Mouse (Mus musculus): ENCODE results near the gene Rgs7.

The Rgs7 gene

DNA sequence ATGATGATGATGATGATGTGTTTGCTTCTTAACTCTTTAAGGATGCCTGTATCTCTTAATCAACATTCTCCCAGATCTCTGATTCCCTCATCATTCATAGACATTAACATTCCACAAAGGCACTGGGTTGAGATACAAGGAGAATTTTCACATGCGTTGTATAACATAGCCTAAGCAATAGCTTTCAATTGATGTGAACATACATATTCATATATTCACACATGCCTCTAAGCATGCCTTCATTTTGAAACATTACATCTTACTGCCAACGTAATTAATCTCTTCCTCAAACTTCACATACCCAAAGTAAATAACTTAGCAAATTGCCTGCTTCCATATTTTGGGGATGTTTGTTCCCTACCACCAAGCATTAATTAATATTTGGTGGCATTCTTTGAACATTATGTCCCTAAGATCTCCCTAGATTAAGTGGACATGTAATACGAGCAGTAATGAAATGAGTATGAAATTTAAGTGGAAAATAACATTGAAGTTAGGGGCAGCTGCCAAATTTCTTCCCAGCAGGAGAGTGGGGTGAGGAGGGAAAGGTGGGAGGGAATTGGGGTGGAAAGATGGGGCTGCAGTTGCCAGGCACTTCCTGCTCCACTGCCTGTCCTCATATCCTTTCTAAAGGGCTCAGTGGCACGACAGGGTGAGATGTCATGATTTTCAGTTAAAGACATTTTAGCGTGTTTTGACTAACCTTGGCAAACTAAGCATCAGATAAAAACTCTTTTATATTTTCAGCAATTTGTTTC lies 317.2 kb downstream of the Rgs7 start:
- CTCF ChIA-PET = no interaction called here

DNA sequence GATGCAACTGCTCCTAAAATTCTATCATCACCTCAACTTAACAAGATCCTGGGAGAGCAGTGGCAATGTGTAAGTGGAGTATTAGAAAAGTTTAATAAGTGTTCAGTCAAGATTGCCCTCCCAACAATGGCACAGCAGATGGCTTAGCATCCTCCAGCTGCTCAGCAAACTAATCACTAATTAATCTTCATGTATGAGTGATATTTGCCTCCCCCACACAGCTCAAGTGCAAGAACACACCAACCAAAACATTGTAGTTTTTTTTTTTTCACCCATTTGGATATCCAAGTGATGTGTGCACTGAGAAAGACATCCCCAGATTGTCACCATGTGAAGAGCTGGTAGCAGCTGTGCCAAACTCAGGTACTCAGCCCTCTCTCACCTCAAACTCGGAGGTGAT lies 336.8 kb downstream of the Rgs7 start:
- CTCF ChIA-PET = no interaction called here

GRCm38 (mm10) chr1:175143051-175143450 lies 349.2 kb downstream of the Rgs7 start:
- CTCF ChIA-PET = no interaction called here

DNA sequence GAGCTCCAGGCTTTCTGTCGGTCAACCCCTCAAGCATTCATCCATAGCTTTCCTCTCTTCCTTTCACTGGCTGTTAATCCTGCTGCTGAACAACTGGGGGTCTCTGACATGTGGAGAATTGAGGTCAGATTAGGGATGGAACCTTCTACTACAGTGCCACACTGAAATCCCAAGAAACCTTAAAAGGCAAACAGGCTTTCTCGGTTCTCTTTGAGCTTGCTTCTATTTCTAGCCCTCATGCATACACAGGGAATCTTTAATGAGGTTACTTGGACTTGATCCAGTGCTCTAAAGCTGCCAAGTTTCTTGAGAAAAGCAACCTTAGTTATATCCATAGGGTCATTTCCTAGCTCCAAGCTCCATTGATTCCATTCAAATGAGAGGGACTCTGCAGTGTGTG lies 363.8 kb downstream of the Rgs7 start:
- CTCF ChIA-PET = no interaction called here

DNA sequence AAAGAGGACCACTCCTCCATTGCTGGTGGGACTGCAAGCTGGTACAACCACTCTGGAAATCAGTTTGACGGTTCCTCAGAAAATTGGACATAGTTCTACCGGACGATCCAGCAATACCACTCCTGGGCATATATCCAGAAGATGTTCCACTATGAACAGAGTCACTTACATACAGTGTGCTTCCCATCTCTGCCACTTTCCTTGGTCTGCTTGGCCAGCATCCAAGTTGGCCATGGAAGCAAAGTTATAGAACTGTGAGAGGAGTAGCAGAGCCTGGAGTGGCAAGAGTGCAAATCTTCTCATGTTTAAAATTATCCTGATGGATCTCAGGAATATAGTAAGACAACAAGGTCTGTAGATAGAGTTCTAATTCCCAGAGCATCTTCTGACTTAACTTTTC lies 367.9 kb downstream of the Rgs7 start:
- CTCF ChIA-PET = no interaction called here

GRCm38 (mm10) chr1:175118904-175119555 lies 373.3 kb downstream of the Rgs7 start:
- CTCF ChIA-PET = no interaction called here

- CTCF ChIA-PET = no interaction called here
Observed at GRCm38 (mm10) chr1:175108270-175108860, 383.9 kb downstream of the Rgs7 start.

DNA sequence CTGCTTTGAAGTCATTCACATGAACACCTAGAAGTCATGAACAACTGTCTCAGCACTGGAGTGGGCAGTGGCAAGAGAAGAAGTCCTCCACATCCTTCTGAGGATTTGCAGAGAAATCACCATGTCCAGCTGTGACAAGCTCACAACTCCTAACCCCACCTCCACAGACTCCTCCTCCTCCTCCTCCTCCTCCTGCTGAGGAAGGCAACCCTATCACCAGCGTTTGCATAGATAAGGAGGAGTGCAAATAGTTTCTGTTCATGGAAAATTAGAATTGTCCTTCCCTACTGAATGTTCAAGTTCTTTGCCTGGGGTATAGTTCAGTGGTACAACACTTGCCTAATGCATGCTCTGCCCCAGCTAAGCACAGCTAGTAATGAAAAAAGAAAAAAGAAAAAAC lies 386.0 kb downstream of the Rgs7 start:
- CTCF ChIA-PET = no interaction called here

DNA sequence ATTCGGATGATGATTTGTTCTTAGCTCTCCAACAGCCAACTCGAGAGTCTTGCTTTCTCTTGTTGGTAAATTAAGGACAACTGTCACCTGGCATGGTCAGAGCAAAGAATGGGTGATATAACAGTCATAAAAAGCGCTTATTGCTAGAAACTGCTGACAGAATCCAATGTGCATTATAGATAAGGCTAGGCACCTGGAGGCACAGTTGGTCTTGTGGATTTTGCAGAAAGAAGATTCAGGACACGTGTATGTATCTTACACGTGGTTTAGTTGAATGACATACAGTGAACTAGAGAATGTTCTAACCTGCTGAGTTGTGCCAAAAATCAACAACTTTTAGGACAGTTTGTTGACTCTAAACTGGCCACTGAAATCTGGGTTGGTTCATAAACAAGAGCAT lies 386.9 kb downstream of the Rgs7 start:
- CTCF ChIA-PET = no interaction called here

DNA sequence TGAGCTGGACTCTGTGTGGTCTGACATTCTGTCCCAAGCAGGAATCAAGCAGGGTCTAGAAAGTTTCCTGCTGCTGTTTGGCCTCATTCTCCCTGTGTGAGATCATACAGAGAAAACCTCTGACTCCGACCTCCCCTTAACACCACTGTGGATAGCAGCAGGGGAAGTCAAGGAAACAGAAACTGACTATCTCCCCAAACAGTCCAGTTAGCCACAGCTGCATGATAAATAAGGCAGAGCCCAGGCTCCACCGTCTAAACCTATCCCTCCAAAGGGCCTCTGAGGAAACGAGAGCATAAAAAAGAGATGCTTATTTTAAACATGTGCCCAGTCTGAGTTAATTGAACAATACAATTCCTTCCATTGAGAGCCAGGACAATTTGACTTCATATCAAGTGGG lies 395.3 kb downstream of the Rgs7 start:
- CTCF ChIA-PET = no interaction called here

DNA sequence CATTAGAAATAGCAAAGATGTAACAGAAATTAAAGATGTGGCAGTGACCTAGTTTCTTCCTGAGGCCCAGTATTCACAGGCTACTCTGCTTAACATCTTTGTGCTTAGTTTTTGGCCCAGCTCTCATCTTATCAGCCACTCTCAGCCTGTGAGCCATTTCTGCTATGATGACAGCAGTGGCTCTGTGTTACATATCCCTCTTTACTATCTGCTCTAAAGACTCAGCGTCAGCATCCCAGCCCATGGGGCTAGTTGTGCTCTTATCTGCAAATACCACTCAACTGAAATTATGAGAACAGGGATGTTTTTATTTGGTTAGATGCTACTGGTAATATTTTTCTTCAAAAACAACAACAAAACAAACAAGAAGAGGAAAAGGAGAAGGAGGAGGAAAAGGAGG lies 410.2 kb downstream of the Rgs7 start:
- CTCF ChIA-PET = no interaction called here

GRCm38 (mm10) chr1:175079819-175080608 lies 412.3 kb downstream of the Rgs7 start:
- CTCF ChIA-PET = no interaction called here

DNA sequence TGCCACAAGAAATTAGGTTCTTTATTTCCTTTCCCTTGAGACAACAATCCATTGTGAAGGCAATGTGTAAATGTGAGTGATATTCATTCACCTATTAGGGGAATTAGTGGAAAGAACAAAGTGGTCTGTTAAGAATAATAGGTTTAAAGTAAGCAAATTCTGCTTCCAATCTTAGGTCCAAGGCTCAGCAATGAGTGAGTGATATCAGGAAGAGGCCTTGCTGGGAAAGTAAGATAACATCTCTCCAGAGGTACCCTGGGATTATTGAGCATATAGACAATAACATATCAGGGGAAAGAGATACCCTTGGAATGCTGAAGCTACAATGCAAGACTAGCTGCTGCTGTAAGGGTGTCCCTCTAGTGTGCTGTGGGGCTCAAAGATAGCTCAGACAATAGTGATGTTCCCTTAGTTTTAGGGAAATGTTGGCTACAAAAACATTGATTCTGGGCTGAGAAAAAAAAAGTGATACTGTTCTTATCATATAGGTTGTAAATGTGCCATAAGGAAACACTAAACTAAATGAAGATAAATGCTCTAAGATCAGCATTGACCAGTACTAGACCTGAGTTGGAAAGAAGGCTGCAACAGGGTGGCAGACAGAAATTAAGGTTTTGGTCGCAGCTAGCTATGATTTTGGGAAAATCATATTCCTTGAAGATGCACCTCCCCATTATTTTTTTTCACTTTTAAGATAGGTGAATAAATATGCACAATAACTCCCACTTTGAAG lies 418.6 kb downstream of the Rgs7 start:
- CTCF ChIA-PET = no interaction called here

- CTCF ChIA-PET = no interaction called here
Observed at GRCm38 (mm10) chr1:175069758-175070290, 422.5 kb downstream of the Rgs7 start.

DNA sequence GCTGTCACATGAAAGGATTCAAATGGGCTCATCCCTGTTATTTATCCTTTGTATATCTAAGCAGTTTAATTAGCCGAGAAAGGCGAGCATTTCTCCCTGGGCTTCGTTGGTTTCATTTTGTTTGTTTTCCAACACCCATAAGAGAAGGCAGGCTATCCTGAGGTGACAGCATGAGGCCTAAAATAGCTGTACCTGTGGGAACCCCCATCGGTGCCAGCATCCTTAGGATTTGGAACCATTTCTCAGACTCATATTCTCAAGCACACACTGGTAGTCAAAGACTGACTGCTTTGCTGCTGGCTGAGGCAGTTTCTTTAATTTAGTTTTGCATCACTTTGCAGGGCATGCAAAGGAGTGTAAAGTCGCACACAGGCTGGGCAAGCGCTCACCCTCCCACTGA lies 443.2 kb downstream of the Rgs7 start:
- CTCF ChIA-PET = no interaction called here

GRCm38 (mm10) chr1:175041167-175041817 lies 451.0 kb downstream of the Rgs7 start:
- CTCF ChIA-PET = no interaction called here

DNA sequence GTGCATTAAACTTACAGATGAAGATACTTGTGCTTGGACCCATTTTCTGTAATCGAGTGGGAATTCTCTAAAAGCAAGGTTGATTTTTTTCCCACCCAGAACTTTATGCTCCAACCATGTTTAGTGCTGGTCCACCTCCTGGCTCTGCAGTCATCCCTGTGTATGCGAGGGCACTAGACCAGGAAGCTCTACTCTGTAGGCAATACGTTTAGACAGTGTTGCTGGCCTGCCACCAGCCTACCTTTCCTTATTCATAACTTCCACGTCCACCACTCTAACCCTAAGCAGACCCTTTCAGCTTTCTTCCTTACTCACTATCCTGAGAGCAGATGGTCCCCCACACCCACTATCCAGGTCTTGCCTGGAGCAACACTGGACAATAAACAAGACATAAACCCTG lies 452.3 kb downstream of the Rgs7 start:
- CTCF ChIA-PET = no interaction called here

GRCm38 (mm10) chr1:175039567-175039966 lies 452.7 kb downstream of the Rgs7 start:
- CTCF ChIA-PET = no interaction called here

DNA sequence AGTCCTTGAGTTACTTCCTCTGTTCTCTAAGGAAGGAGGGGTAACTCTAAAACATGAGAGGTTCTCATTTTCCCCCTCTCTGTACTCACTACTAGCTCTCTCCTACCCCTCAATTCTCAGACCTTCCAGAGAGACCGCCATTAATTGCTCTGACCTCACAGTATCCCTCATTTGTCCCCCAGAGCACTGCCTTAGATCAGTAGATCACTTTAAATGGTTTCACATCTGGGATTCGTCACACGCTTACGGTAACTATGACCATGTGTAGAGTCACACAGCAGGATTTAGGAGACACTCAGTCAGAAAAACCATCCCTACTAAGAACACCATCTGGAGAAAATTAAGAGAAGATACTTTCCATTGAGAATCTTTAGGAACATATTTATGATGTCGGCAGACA lies 456.8 kb downstream of the Rgs7 start:
- CTCF ChIA-PET = no interaction called here

DNA sequence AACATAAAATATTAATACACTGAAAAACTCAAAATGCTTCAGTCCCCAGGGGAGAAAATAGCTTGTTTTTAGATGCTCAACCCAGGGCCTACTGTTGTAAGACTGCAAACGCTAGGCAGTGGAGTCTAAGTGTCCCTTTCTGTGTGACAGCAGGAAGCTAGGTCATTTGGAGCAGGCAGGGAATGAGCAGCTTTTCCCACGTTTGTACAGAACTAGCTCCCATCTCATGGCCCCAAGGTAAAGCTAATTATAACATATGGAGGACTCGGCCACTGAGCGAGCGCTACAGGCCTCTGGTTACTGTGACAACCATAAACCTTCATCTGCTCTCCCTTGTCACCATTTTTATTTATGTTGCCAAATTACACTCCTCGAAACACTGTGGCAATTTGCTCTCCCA lies 460.3 kb downstream of the Rgs7 start:
- CTCF ChIA-PET = no interaction called here

- CTCF ChIA-PET = no interaction called here
Observed at GRCm38 (mm10) chr1:175028716-175029204, 463.5 kb downstream of the Rgs7 start.
